Mouse (Mus musculus) forebrain, embryonic 11.5 days (tissue): ENCODE data around the gene Kng2. TPM values are rescaled to one million over a fixed set of nuclear protein-coding genes. Genes with fewer than 3 reads are reported as not detected.
"Not testable (repeated sequence)": the region's sequence is repeated elsewhere in the genome, so short reads cannot be mapped to it uniquely, and the experiment has no call there.

Experiments used
- ATAC-seq: fragments of 200-750 bp; cut with Nextera tagmentation; replicated peaks from 2 replicates; pipeline ENCODE4 v1.8.0; 2017; ENCODE audit warnings: moderate TSS enrichment; ENCODE audit not compliant: low FRiP score
- DNase-seq: peaks from one replicate; pipeline ENCODE4 v3.0.0-alpha.2; 2017; ENCODE audit warnings: low spot score
- H3K27ac ChIP-seq: fragments of 300-500 bp; sonication (generic); 2 replicates; pipeline ENCODE4 v1.5.1; 2014; ENCODE audit warnings: low read depth, low read length
- H3K27me3 ChIP-seq: fragments of 300-500 bp; sonication (generic); 2 replicates; pipeline ENCODE4 v1.6.1; 2014; ENCODE audit warnings: mild to moderate bottlenecking, low read length, mixed read lengths; ENCODE audit not compliant: control insufficient read depth, insufficient read depth
- H3K36me3 ChIP-seq: fragments of 300-500 bp; sonication (generic); 2 replicates; pipeline ENCODE4 v1.6.1; 2014; ENCODE audit warnings: mild to moderate bottlenecking, low read length, moderate library complexity, mixed read lengths; ENCODE audit not compliant: control insufficient read depth, insufficient read depth
- H3K4me1 ChIP-seq: fragments of 300-500 bp; sonication (generic); replicated peaks from 2 replicates; pipeline ENCODE4 v1.6.1; 2014; ENCODE audit warnings: low read length, mixed read lengths; ENCODE audit not compliant: control insufficient read depth, insufficient read depth
- H3K4me2 ChIP-seq: fragments of 300-500 bp; sonication (generic); 2 replicates; pipeline ENCODE4 v1.6.1; 2014; ENCODE audit warnings: low read depth, mild to moderate bottlenecking, low read length, moderate library complexity, mixed read lengths; ENCODE audit not compliant: severe bottlenecking
- H3K4me3 ChIP-seq: fragments of 300-500 bp; sonication (generic); 2 replicates; pipeline ENCODE4 v1.5.1; 2014; ENCODE audit warnings: low read depth, low read length
- H3K9ac ChIP-seq: fragments of 300-500 bp; sonication (generic); 2 replicates; pipeline ENCODE4 v1.6.1; 2014; ENCODE audit warnings: low read length
- H3K9me3 ChIP-seq: fragments of 300-500 bp; sonication (generic); 2 replicates; pipeline ENCODE4 v1.6.1; 2016; ENCODE audit warnings: low read length, mixed read lengths; ENCODE audit not compliant: control insufficient read depth
- WGBS: fragments of 180-500 bp; shearing (Covaris S2); extraction: QIAGEN DNeasy Blood & Tissue Kit; methylation state at CpG from one replicate; pipeline ENCODE4 v1.1.7; 2014; 5-methylcytosine and 5-hydroxymethylcytosine counted together
- polyA plus RNA-seq: library from polyadenylated mRNA; unstranded; fragments of >200 nt; fragmentation: Nextera tagmentation; extraction: Ambion mirVana; gene quantifications from 2 replicates; pipeline ENCODE4 v1.2.1, GENCODE M21; 2014

The Kng2 gene
- polyA plus RNA-seq, 1 experiment from 2014 or later, result not detected

- Histone ChIP-seq H3K4me1 (no peaks in the 10 kb centered on the region), H3K4me2 (no peak overlapping the region), H3K9me3 (no peaks in the 10 kb centered on the region), H3K27ac (no peak overlapping the region), H3K9ac (no peak overlapping the region), H3K27me3 (no peaks in the 10 kb centered on the region), H3K36me3 (no peaks in the 10 kb centered on the region), H3K4me3 (no peak overlapping the region)
- DNase-seq (no peak), ATAC-seq (no peak)
- WGBS, result 86% methylated on average over 7 of the region's 7 CpGs
Measured at GRCm38 (mm10) chr16:23037744-23038143, 8.5 kb upstream of the Kng2 start.

GRCm38 (mm10) chr16:23033673-23034072, 4.4 kb upstream of the Kng2 start:
- no peak for ATAC-seq
- DNase-seq, result no peak
- WGBS, result 94% methylated on average over 4 of the region's 4 CpGs
- Histone ChIP-seq H3K27ac (no peak overlapping the region), H3K4me3 (no peak overlapping the region), H3K9me3 (no peaks in the 10 kb centered on the region), H3K36me3 (no peaks in the 10 kb centered on the region), H3K4me1 (no peaks in the 10 kb centered on the region), H3K9ac (no peak overlapping the region), H3K27me3 (no peaks in the 10 kb centered on the region), H3K4me2 (no peak overlapping the region)

GRCm38 (mm10) chr16:23030673-23031435, 1.6 kb upstream of the Kng2 start:
- H3K27me3 ChIP-seq, result no peaks in the 10 kb centered on the region
- H3K4me3 ChIP-seq, result no peak overlapping the region
- ATAC-seq (no peak), DNase-seq (no peak)
- no peak overlapping the region for H3K27ac ChIP-seq
- no peaks in the 10 kb centered on the region for H3K4me1 ChIP-seq
- WGBS, result 89% methylated on average over 5 of the region's 5 CpGs
- H3K36me3 ChIP-seq, result no peaks in the 10 kb centered on the region
- H3K9ac ChIP-seq, result no peak overlapping the region
- no peaks in the 10 kb centered on the region for H3K9me3 ChIP-seq
- H3K4me2 ChIP-seq, result no peak overlapping the region

- DNase-seq, H3K27ac ChIP-seq, H3K36me3 ChIP-seq, H3K4me3 ChIP-seq, H3K4me2 ChIP-seq, H3K9me3 ChIP-seq, H3K4me1 ChIP-seq, ATAC-seq, H3K9ac ChIP-seq, H3K27me3 ChIP-seq: not testable (repeated sequence)
- 63% methylated on average over 3 of the region's 3 CpGs for WGBS
Measured at GRCm38 (mm10) chr16:23027341-23027740, 1.9 kb downstream of the Kng2 start.

GRCm38 (mm10) chr16:23026582-23026981, 2.7 kb downstream of the Kng2 start:
- no peak overlapping the region for H3K27ac ChIP-seq
- no peaks in the 10 kb centered on the region for H3K4me1 ChIP-seq
- no peak overlapping the region for H3K4me2 ChIP-seq
- H3K9ac ChIP-seq, result no peak overlapping the region
- no peaks in the 10 kb centered on the region for H3K9me3 ChIP-seq
- no peaks in the 10 kb centered on the region for H3K36me3 ChIP-seq
- no peaks in the 10 kb centered on the region for H3K27me3 ChIP-seq
- no peak for ATAC-seq
- H3K4me3 ChIP-seq, result no peak overlapping the region
- DNase-seq, result no peak

- Histone ChIP-seq H3K36me3 (no peaks in the 10 kb centered on the region), H3K9ac (no peak overlapping the region), H3K27me3 (no peaks in the 10 kb centered on the region), H3K4me3 (no peak overlapping the region), H3K9me3 (no peaks in the 10 kb centered on the region), H3K27ac (no peak overlapping the region), H3K4me2 (no peak overlapping the region), H3K4me1 (no peaks in the 10 kb centered on the region)
- ATAC-seq (no peak), DNase-seq (no peak)
- 46% methylated on average over 6 of the region's 6 CpGs for WGBS
Measured at GRCm38 (mm10) chr16:23025111-23025510, 4.2 kb downstream of the Kng2 start.

GRCm38 (mm10) chr16:23020571-23020970, 8.7 kb downstream of the Kng2 start:
- not testable (repeated sequence) for H3K36me3 ChIP-seq, H3K9me3 ChIP-seq, ATAC-seq, H3K27ac ChIP-seq, H3K4me3 ChIP-seq, H3K9ac ChIP-seq, H3K4me2 ChIP-seq, DNase-seq, H3K4me1 ChIP-seq, H3K27me3 ChIP-seq
- 3% methylated on average over 1 of the region's 1 CpGs for WGBS

GRCm38 (mm10) chr16:23014645-23015044, 14.6 kb downstream of the Kng2 start:
- not testable (repeated sequence) for H3K4me2 ChIP-seq, ATAC-seq, H3K9ac ChIP-seq, DNase-seq, H3K9me3 ChIP-seq, H3K27me3 ChIP-seq, H3K4me1 ChIP-seq, H3K4me3 ChIP-seq, H3K36me3 ChIP-seq, H3K27ac ChIP-seq
- 89% methylated on average over 8 of the region's 8 CpGs for WGBS

- H3K27ac ChIP-seq, DNase-seq, H3K4me2 ChIP-seq, H3K27me3 ChIP-seq, H3K36me3 ChIP-seq, H3K4me3 ChIP-seq, H3K9me3 ChIP-seq, H3K4me1 ChIP-seq, ATAC-seq, H3K9ac ChIP-seq: not testable (repeated sequence)
- 89% methylated on average over 2 of the region's 2 CpGs for WGBS
Measured at GRCm38 (mm10) chr16:23013786-23014185, 15.5 kb downstream of the Kng2 start.
